Mouse (Mus musculus) neural tube, embryonic 11.5 days (tissue): Measurements from ENCODE around the gene Pcsk5. TPM values are rescaled to one million over a fixed set of nuclear protein-coding genes. Genes with fewer than 3 reads are reported as not detected.
A peak's percentile ranks its signal among the peaks of the same experiment; 100 is the strongest.

Experiments
- ATAC-seq: fragments of 200-750 bp; cut with Nextera tagmentation; 2 replicates; pipeline ENCODE4 v1.8.0; 2017; ENCODE audit warnings: moderate number of reproducible peaks, mild to moderate bottlenecking, moderate TSS enrichment, moderate library complexity; ENCODE audit not compliant: insufficient read depth, low FRiP score, low TSS enrichment
- DNase-seq: peaks from one replicate; pipeline ENCODE4 v3.0.0-alpha.2; 2015; ENCODE audit warnings: low spot score
- H3K27ac ChIP-seq: fragments of 300-500 bp; sonication (generic); 2 replicates; pipeline ENCODE4 v1.5.1; 2014; ENCODE audit warnings: low read depth, mild to moderate bottlenecking, low read length
- H3K27me3 ChIP-seq: fragments of 300-500 bp; sonication (generic); 2 replicates; pipeline ENCODE4 v1.6.1; 2014; ENCODE audit warnings: mild to moderate bottlenecking, low read length, mixed read lengths; ENCODE audit not compliant: control insufficient read depth, insufficient read depth
- H3K36me3 ChIP-seq: fragments of 300-500 bp; sonication (generic); 2 replicates; pipeline ENCODE4 v1.6.1; 2014; ENCODE audit warnings: mild to moderate bottlenecking, low read length, moderate library complexity, mixed read lengths; ENCODE audit not compliant: control insufficient read depth, insufficient read depth
- H3K4me1 ChIP-seq: fragments of 300-500 bp; sonication (generic); 2 replicates; pipeline ENCODE4 v1.6.1; 2014; ENCODE audit warnings: low read length, mixed read lengths; ENCODE audit not compliant: control insufficient read depth, insufficient read depth
- H3K4me2 ChIP-seq: fragments of 300-500 bp; sonication (generic); 2 replicates; pipeline ENCODE4 v1.6.1; 2014; ENCODE audit warnings: low read depth, mild to moderate bottlenecking, moderate library complexity
- H3K4me3 ChIP-seq: fragments of 300-500 bp; sonication (generic); 2 replicates; pipeline ENCODE4 v1.5.1; 2014; ENCODE audit warnings: low read depth, low read length
- H3K9ac ChIP-seq: fragments of 300-500 bp; sonication (generic); 2 replicates; pipeline ENCODE4 v1.6.1; 2014; ENCODE audit warnings: mild to moderate bottlenecking, low read length
- H3K9me3 ChIP-seq: fragments of 300-500 bp; sonication (generic); 2 replicates; pipeline ENCODE4 v1.6.1; 2016; ENCODE audit warnings: low read length; ENCODE audit not compliant: control insufficient read depth
- WGBS: fragments of 180-500 bp; shearing (Covaris S2); extraction: QIAGEN DNeasy Blood & Tissue Kit; methylation state at CpG from one replicate; pipeline ENCODE4 v1.1.7; 2014; 5-methylcytosine and 5-hydroxymethylcytosine counted together
- polyA plus RNA-seq: library from polyadenylated mRNA; unstranded; fragments of >200 nt; fragmentation: Nextera tagmentation; extraction: Ambion mirVana; gene quantifications from 2 replicates; pipeline ENCODE4 v1.2.1, GENCODE M21; 2014

Gene Pcsk5
- 9.4 and 10.4 TPM in 2 replicates for polyA plus RNA-seq

DNA sequence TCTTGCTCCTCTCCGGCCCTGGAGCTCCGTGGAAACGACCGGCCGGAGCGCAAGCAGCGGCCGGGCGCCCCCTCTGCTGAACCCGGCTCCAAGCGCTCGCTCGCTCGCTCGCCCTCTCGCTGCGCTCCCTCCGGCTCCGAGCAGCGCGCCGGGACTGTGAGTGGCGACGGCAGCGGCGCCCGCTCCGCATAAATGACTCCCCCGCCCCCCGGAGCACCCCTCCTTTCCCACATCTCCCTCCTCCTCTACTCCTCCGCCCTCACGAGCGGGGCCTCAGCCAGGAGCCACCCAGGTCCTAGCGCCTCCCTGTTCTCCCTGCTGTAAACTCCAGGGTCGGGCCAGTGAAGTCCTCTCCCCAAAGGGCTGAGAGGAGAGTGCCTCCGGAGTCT, at the start of gene Pcsk5:
Gene Pcsk5 (minus strand): TSS at position 162 of the 389 bp plus-strand sequence.
- no peaks in the 10 kb centered on the region for H3K27me3 ChIP-seq
- ATAC-seq = peak; percentile 90
- no peaks in the 10 kb centered on the region for H3K9me3 ChIP-seq
- WGBS = under 1% methylated on average over 33 of the region's 36 CpGs
- H3K36me3 ChIP-seq = no peaks in the 10 kb centered on the region
- DNase-seq = peak; percentile 91
- peaks cover 11% of the 10 kb centered on the region; the same call in 1 of the 2 replicates for H3K4me1 ChIP-seq
- H3K4me3 ChIP-seq = peak within 1 kb of the TSS; percentile 77
- peak within 1 kb of the TSS; percentile 85 for H3K4me2 ChIP-seq
- H3K9ac ChIP-seq = peak within 1 kb of the TSS; percentile 75
- peak within 1 kb of the TSS; percentile 60 for H3K27ac ChIP-seq

DNA sequence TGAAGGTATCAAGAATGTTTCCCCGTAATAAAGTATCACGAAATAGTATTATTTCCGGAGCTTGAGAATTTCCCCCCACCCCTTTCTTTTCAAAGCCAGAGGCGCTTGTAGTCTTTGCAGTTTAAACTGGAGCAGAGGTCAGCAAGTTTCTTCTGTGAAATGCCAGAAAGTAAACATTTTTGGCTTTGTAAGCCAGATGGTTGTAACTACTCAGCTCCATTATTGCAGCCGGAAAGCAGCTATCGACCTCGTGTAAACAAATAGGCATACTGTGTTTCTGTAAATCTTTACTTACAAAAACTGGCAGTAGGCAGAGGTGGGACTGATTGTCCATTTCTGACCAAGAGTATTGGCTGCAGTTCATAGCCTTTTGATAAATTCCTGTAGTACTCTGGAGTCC, 38.4 kb upstream of the Pcsk5 start:
- H3K9me3 ChIP-seq = no peaks in the 10 kb centered on the region
- H3K27ac ChIP-seq = no peak overlapping the region
- no peak for ATAC-seq
- H3K4me1 ChIP-seq = no peaks in the 10 kb centered on the region
- H3K27me3 ChIP-seq = no peaks in the 10 kb centered on the region
- 74% methylated on average over 7 of the region's 7 CpGs for WGBS
- no peaks in the 10 kb centered on the region for H3K36me3 ChIP-seq
- no peak overlapping the region for H3K4me3 ChIP-seq
- DNase-seq = no peak
- no peak overlapping the region for H3K9ac ChIP-seq
- no peak overlapping the region for H3K4me2 ChIP-seq

DNA sequence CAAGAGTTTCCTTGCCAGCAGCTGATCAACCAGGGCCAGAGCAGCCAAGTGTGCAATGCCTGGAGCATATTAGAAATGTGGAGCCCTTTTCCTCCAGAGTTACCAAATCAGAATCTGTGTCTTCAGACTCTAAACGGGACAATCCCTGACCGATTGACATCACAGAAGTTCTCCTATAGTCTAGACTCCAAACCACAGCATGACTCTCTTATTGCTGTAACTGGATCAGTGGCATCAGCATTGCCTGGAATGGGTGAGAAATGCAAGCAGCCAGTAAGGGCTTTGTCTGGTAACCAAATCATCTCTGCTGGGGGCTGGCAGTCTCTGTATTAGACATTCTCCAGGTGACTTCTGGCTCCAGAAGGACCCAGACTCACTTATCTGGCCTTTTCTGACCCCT, 37.0 kb upstream of the Pcsk5 start:
- H3K27me3 ChIP-seq = no peaks in the 10 kb centered on the region
- no peak overlapping the region for H3K9ac ChIP-seq
- DNase-seq (no peak), ATAC-seq (no peak)
- H3K4me3 ChIP-seq = no peak overlapping the region
- 67% methylated on average over 2 of the region's 2 CpGs for WGBS
- H3K9me3 ChIP-seq = no peaks in the 10 kb centered on the region
- H3K4me1 ChIP-seq = no peaks in the 10 kb centered on the region
- no peak overlapping the region for H3K4me2 ChIP-seq
- no peak overlapping the region for H3K27ac ChIP-seq
- no peaks in the 10 kb centered on the region for H3K36me3 ChIP-seq

DNA sequence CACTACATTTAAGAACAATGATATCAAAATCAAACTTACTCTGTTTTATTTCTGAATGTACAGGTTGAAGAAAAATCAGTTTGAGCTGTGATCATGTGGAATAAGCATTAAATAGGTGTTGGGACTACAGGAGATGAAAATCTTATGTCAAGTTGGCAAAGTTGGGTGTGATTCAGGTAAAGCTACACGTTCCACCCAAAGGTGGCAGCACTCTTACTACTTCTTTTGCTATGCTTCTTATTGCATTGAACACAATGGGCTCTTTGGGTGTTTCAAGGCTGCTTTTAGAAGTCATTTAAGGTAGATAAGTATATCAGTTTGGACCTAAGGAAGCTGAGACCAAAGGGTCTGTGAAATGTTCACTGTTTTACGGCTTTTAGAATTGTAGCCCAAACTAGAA, 36.3 kb upstream of the Pcsk5 start:
- ATAC-seq (no peak), DNase-seq (no peak)
- Histone ChIP-seq H3K27ac (no peak overlapping the region), H3K9ac (no peak overlapping the region), H3K4me1 (no peaks in the 10 kb centered on the region), H3K9me3 (no peaks in the 10 kb centered on the region), H3K36me3 (no peaks in the 10 kb centered on the region), H3K4me2 (no peak overlapping the region), H3K4me3 (no peak overlapping the region), H3K27me3 (no peaks in the 10 kb centered on the region)
- WGBS = 68% methylated on average over 2 of the region's 2 CpGs

DNA sequence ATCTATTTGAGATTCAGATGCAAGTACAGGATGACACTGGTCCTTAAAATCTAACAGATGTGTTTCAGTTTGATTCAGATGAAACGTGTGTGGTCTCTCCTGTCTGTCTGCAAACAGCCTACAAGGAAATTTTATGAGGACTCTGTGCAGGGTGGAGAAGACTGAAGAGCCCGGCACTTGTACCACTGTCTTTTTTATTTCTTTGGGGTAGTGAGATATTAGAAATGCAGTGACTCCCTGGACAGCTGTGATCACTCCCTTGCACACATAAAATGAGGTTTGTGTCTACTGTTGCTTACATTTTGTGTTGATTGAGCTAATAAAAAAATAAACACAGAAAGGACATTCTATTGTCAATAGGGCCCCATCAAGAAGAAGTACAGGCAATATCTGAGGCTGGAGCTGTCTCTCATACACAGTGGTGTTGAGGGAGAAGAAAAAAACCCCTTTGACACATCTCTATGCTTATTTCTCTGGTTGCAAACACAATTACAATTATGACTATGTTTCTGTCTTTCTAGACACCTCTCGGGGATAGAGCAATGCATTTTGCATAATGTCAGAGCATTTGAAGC, 29.0 kb upstream of the Pcsk5 start:
- H3K36me3 ChIP-seq = no peaks in the 10 kb centered on the region
- no peak overlapping the region for H3K9ac ChIP-seq
- ATAC-seq (no peak), DNase-seq (no peak)
- H3K4me3 ChIP-seq = no peak overlapping the region
- no peak overlapping the region for H3K27ac ChIP-seq
- 83% methylated on average over 3 of the region's 3 CpGs for WGBS
- H3K4me1 ChIP-seq = no peaks in the 10 kb centered on the region
- H3K4me2 ChIP-seq = no peak overlapping the region
- H3K27me3 ChIP-seq = no peaks in the 10 kb centered on the region
- H3K9me3 ChIP-seq = no peaks in the 10 kb centered on the region

DNA sequence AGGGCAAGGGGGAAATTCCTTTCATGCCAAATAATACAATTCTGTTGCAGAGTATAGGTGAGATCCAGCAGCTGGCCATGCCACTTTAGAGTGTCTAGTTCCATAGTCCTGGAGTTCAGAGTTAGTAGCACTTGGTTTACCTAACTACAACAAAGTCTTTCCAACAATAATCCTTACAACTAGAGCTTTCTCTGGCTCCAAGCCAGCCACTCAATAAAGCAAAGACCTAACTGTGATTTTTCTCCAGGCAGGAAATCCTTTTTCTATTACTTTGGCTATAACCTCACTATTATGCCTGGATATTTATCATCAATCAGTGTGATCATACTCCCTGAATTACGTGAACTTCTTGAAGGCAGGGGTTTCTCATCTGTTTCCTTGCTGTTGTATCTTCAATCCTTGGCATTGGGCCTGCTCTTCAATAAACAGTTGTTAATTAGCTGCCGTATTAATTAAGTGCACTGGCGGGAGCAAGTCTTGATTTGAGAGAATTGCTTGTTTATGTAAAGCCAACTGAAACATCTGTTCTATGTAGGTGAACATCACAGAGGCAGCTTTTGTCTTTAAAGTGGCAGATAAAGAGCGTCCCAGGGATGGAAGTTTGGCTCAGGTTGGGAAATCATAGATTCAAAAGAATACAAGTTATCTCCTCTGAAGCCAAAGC, 23.1 kb upstream of the Pcsk5 start:
- no peak for DNase-seq
- ATAC-seq = no peak
- Histone ChIP-seq H3K27ac (no peak overlapping the region), H3K27me3 (no peaks in the 10 kb centered on the region), H3K4me2 (no peak overlapping the region), H3K9me3 (no peaks in the 10 kb centered on the region), H3K4me1 (no peaks in the 10 kb centered on the region), H3K9ac (no peak overlapping the region), H3K4me3 (no peak overlapping the region), H3K36me3 (no peaks in the 10 kb centered on the region)
- 82% methylated on average over 4 of the region's 4 CpGs for WGBS

DNA sequence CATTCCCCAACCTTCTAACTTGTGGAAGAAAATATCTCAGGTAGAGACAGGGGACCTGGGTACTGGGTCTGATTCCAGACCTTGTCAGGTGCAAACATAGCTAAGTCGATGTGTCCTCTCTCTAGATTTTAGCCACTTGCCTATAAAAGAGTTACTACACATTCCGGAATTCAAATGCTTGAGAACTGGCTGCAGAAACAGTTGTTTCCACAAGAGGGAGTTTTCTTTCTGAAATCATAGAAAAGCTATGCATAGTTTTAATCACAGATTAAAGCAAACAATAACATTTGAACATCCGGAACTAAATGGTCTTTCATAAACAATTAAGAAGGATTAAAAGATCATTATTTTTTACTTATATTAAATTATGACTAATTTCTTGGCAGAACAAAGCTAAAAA, 19.3 kb upstream of the Pcsk5 start:
- Histone ChIP-seq H3K4me3 (no peak overlapping the region), H3K9ac (no peak overlapping the region), H3K36me3 (no peaks in the 10 kb centered on the region), H3K27ac (no peak overlapping the region), H3K4me2 (no peak overlapping the region), H3K4me1 (no peaks in the 10 kb centered on the region), H3K27me3 (no peaks in the 10 kb centered on the region), H3K9me3 (no peaks in the 10 kb centered on the region)
- ATAC-seq (no peak), DNase-seq (no peak)
- WGBS = 73% methylated on average over 3 of the region's 3 CpGs

DNA sequence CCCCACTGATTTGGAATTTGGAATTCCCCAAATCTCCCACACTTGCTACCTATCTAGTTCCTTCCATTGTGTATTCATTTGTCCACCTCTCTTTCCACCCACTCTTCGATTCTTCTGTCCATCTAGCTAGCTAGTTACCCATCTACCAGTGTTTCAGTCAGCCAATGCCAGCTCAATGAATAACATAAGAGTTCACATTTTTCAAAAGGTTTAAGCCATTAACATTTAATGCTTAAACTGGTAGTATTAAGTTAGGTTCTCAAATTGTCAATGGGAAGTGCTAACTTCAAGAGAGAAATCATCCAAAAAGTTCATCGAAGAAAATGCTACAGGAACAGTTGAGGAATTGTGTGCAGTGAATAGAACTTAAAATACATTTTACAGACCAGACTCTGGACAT, 11.0 kb upstream of the Pcsk5 start:
- Histone ChIP-seq H3K36me3 (no peaks in the 10 kb centered on the region), H3K9ac (no peak overlapping the region), H3K4me1 (no peaks in the 10 kb centered on the region), H3K4me2 (no peak overlapping the region), H3K4me3 (no peak overlapping the region), H3K9me3 (no peaks in the 10 kb centered on the region), H3K27me3 (no peaks in the 10 kb centered on the region), H3K27ac (no peak overlapping the region)
- no peak for DNase-seq
- no peak for ATAC-seq
- 91% methylated on average over 2 of the region's 2 CpGs for WGBS

DNA sequence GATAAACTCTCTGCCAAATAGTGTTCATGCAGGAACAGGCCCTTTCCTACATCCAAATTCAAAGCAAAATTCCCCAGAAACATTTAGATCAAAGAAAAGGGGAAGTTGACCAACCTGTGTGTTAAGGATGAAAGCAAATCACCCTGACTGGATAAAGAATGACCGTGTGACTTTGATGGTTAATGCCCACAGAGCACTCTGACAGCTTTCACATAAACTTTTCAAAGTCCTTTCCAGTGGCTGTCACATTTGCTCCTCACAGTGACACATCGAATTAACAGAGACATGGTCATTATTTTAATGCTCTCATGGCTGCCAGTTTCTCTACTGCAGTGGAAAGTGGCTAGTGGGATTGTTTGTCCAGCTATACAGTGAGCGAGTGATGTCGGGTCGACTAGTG, 8.5 kb upstream of the Pcsk5 start:
- DNase-seq (no peak), ATAC-seq (no peak)
- Histone ChIP-seq H3K27me3 (no peaks in the 10 kb centered on the region), H3K36me3 (no peaks in the 10 kb centered on the region), H3K4me2 (no peak overlapping the region), H3K4me3 (no peak overlapping the region), H3K9me3 (no peaks in the 10 kb centered on the region), H3K9ac (no peak overlapping the region), H3K27ac (no peak overlapping the region), H3K4me1 (no peaks in the 10 kb centered on the region)
- 63% methylated on average over 5 of the region's 5 CpGs for WGBS
